Mouse (Mus musculus) retina, adult 2 months (tissue): ENCODE results near the gene Ptpn6.

Experiments
- DNase-seq: peaks from one replicate; pipeline ENCODE4 v3.0.0-alpha.2; 2012; ENCODE audit warnings: low read depth, low spot score

The Ptpn6 gene

GRCm38 (mm10) chr6:124738511-124739023 lies at the start of gene Ptpn6:
Gene Ptpn6, minus strand, starts transcription at chr6:124738714.
- DNase-seq: no peak

- no peak for DNase-seq
Measured at GRCm38 (mm10) chr6:124787722-124788121, 49.2 kb upstream of the Ptpn6 start.

DNA sequence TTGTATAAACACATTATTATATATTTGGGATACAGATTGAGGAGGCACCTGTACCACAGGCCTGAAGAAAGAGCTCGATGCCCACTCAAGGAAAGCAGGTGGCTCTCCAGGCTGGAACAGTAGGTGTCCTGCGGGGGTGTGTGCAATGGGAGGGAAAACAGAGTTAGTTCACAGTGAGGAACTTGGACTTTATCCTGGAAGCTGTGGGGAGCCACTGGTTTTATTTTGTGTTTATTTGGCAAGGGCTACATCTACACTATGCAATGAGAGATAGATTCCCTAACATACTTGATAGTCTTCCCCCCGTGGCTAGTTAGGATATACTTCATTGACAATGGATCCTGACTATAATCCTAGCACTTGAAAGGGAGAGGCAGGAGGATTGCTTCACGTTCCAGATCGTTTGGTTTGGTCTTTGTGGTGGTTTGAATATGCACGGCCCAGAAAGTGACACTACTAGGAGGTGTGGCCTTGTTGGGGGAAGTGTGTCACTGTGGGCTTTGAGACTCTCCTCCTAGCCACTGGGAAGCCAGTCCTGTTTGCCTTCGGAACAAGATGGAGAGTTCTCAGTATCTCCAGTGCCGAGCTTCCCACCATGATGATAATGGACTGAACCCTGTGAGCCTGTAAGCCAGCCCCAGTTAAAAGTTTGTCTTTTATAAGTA lies 48.4 kb upstream of the Ptpn6 start:
- no peak for DNase-seq

- no peak for DNase-seq
Measured at GRCm38 (mm10) chr6:124782436-124782835, 43.9 kb upstream of the Ptpn6 start.

- no peak for DNase-seq
Measured at GRCm38 (mm10) chr6:124780917-124781316, 42.4 kb upstream of the Ptpn6 start.

- DNase-seq: no peak
Measured at GRCm38 (mm10) chr6:124779984-124780416, 41.5 kb upstream of the Ptpn6 start.

- DNase-seq: no peak
Measured at GRCm38 (mm10) chr6:124779222-124779983, 40.9 kb upstream of the Ptpn6 start, which contains the start of gene Lrrc23. Gene Lrrc23, minus strand, starts transcription at chr6:124779727.

- no peak for DNase-seq
Measured at GRCm38 (mm10) chr6:124770511-124770910, 32.0 kb upstream of the Ptpn6 start.

- no peak for DNase-seq
Measured at GRCm38 (mm10) chr6:124770013-124770412, 31.5 kb upstream of the Ptpn6 start.

GRCm38 (mm10) chr6:124769101-124769765 lies 30.7 kb upstream of the Ptpn6 start, which contains the start of gene Eno2:
Gene Eno2, minus strand, starts transcription at chr6:124769673.
- no peak for DNase-seq

DNA sequence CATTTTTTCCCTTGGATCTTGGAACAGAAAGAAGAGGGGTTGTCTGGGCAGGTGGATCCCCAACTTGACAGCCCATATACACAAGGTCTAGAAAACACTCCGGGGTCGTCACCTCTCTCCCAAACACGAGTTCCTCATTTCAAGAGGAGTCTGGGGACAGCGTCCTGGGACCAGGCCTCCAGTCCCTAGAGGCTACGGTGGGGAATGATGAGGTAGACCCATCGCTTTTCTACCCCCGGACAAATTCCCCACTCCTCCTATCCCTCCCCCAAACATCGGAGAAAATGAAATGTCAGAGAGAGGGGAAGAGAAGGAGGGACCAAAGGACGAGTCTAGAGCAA lies 30.2 kb upstream of the Ptpn6 start:
- no peak for DNase-seq

DNA sequence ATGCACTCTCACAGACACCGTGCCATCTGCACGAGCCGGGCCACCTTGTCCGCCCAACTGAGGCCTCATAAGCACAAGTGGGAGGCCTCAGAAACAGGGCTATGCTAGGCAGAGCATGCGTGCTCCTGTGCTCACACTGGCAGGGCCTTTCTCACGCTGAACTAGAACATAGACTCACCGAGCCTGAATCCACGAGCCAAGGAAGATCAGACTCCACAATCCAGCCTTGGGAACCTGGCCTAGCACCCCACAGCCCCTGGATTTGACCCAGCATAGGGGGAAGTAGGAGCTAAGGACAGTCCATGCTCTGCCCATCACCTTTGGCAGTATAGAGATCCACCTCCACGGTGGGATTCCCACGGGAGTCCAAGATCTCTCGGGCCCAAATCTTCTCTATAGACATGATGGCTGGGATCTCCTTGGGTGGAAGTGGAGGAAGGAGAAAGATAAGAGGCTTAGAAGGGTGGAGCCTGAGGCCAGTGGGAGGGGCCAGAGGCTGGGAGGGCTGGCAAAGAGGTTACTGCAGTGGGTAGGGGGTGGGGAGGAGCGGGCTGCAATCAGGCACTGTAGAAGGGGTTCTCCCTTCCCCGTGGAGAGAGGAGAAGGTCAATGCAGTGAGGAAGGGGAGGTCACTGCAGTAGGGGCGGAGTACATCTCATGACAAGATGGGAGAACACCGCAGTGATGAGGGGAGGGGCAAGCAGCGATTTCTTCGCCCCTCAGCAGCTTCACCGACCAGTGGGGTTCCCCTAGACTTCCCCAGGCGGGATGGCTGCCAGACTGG lies 29.6 kb upstream of the Ptpn6 start:
- peak; percentile 74 for DNase-seq

DNA sequence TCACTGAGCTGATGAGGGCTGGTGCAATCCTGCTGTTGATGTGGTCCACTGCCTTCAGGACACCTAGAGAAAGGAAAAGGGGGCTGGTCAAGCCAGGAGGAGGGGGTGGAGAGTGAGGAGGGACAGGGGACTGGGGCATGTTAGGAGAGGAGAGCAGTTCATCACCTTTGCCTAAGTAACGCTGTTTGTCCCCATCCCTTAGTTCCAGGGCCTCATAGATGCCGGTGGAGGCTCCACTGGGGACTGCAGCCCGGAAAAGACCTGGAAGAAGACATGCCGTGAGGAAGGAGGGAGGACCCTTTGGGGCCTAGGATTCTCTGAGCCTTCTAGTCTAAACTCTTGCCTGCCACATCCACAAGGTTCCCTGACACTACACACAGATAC lies 29.0 kb upstream of the Ptpn6 start:
- DNase-seq: no peak

- DNase-seq: no peak
Measured at GRCm38 (mm10) chr6:124765951-124766350, 27.4 kb upstream of the Ptpn6 start.

DNA sequence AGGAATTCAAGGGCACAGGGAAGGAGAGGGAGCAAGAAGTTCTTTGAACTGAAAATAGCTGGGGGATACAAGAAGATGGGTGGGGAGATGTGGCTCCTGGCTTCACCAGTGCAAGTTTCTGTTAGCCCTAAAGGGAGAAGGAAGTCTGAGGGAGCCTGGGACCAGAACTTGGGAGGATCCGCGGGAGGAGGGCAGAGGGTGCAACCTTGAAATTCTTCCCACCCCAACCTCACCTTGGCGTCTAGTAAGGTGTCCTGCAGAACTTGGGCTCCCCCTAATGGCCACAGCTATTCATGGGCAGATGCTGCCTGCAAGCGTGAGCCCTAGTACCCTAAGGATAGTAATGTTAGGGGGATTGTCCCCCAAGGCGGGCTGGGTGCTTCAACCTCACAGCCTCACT lies 20.7 kb upstream of the Ptpn6 start:
- no peak for DNase-seq

- no peak for DNase-seq
Measured at GRCm38 (mm10) chr6:124758849-124759232, 20.3 kb upstream of the Ptpn6 start.

- no peak for DNase-seq
Measured at GRCm38 (mm10) chr6:124757909-124758848, 19.7 kb upstream of the Ptpn6 start.

GRCm38 (mm10) chr6:124757351-124757880 lies 18.9 kb upstream of the Ptpn6 start:
- DNase-seq: no peak

GRCm38 (mm10) chr6:124756652-124757350 lies 18.3 kb upstream of the Ptpn6 start:
- peak; percentile 57 for DNase-seq
